Mouse (Mus musculus): ENCODE data around the gene Rbmxl1. TPM values are rescaled to one million over a fixed set of nuclear protein-coding genes. Genes with fewer than 3 reads are reported as not detected.
A peak's percentile ranks its signal among the peaks of the same experiment; 100 is the strongest.
"Not testable (repeated sequence)": the region's sequence is repeated elsewhere in the genome, so short reads cannot be mapped to it uniquely, and the experiment has no call there.

Gene Rbmxl1
- polyA plus RNA-seq, 1 experiment from 2014 or later, result 344 TPM

GRCm38 (mm10) chr8:78533981-78534380 is 25.3 kb upstream of the Rbmxl1 start:
- Histone ChIP-seq H3K4me1 (replicated peaks) (no peaks in the 10 kb centered on the region), H3K27ac (no peak overlapping the region), H3K9ac (replicated peaks) (no peak overlapping the region), H3K36me3 (peaks cover 58% of the 10 kb centered on the region), H3K9me3 (no peaks in the 10 kb centered on the region), H3K4me3 (replicated peaks) (no peak overlapping the region), H3K27me3 (no peaks in the 10 kb centered on the region), H3K4me2 (no peak overlapping the region)
- 87% methylated on average over 6 of the region's 6 CpGs for WGBS
- no peak for ATAC-seq (ENCODE audit: insufficient number of reproducible peaks, insufficient read depth, low FRiP score, low TSS enrichment, low read depth)

GRCm38 (mm10) chr8:78515132-78515531 is 6.4 kb upstream of the Rbmxl1 start:
- Histone ChIP-seq H3K27ac (no peak overlapping the region), H3K27me3 (no peaks in the 10 kb centered on the region), H3K9me3 (no peaks in the 10 kb centered on the region), H3K4me2 (no peak overlapping the region), H3K9ac (replicated peaks) (no peak overlapping the region), H3K4me3 (replicated peaks) (no peak overlapping the region), H3K36me3 (peaks cover 32% of the 10 kb centered on the region), H3K4me1 (replicated peaks) (peaks cover 5% of the 10 kb centered on the region)
- 92% methylated on average over 3 of the region's 3 CpGs for WGBS
- no peak for ATAC-seq (ENCODE audit: insufficient number of reproducible peaks, insufficient read depth, low FRiP score, low TSS enrichment, low read depth)

GRCm38 (mm10) chr8:78514706-78515105 is 6.0 kb upstream of the Rbmxl1 start:
- Histone ChIP-seq H3K4me2 (no peak overlapping the region), H3K36me3 (peaks cover 32% of the 10 kb centered on the region), H3K27ac (no peak overlapping the region), H3K4me1 (replicated peaks) (peaks cover 5% of the 10 kb centered on the region), H3K27me3 (no peaks in the 10 kb centered on the region), H3K9me3 (no peaks in the 10 kb centered on the region), H3K4me3 (replicated peaks) (no peak overlapping the region), H3K9ac (replicated peaks) (no peak overlapping the region)
- 91% methylated on average over 1 of the region's 1 CpGs for WGBS
- no peak for ATAC-seq (ENCODE audit: insufficient number of reproducible peaks, insufficient read depth, low FRiP score, low TSS enrichment, low read depth)

- no peak overlapping the region for H3K4me3 ChIP-seq (replicated peaks)
- no peak for ATAC-seq (ENCODE audit: insufficient number of reproducible peaks, insufficient read depth, low FRiP score, low TSS enrichment, low read depth)
Observed at GRCm38 (mm10) chr8:78513106-78513505, 4.4 kb upstream of the Rbmxl1 start.

GRCm38 (mm10) chr8:78510926-78511325 is 2.2 kb upstream of the Rbmxl1 start:
- WGBS, result 70% methylated on average over 3 of the region's 3 CpGs
- ATAC-seq (ENCODE audit: insufficient number of reproducible peaks, insufficient read depth, low FRiP score, low TSS enrichment, low read depth), result no peak
- Histone ChIP-seq H3K27me3 (no peaks in the 10 kb centered on the region), H3K27ac (no peak overlapping the region), H3K36me3 (peaks cover 23% of the 10 kb centered on the region), H3K4me2 (0 out of 2 replicates have a peak overlapping the region, but pooled peaks have one; percentile 23), H3K4me1 (replicated peaks) (peaks cover 8% of the 10 kb centered on the region), H3K9ac (replicated peaks) (no peak overlapping the region), H3K4me3 (replicated peaks) (no peak overlapping the region), H3K9me3 (peaks cover 9% of the 10 kb centered on the region)

More at GRCm38 (mm10) chr8:78513106-78513505, 4.4 kb upstream of the Rbmxl1 start:
- H3K4me1 ChIP-seq (replicated peaks), result peaks cover 5% of the 10 kb centered on the region
- peaks cover 30% of the 10 kb centered on the region for H3K36me3 ChIP-seq
- H3K9ac ChIP-seq (replicated peaks), result no peak overlapping the region
- H3K4me2 ChIP-seq, result no peak overlapping the region
- H3K9me3 ChIP-seq, result no peaks in the 10 kb centered on the region
- H3K27ac ChIP-seq, result no peak overlapping the region
- 85% methylated on average over 4 of the region's 4 CpGs for WGBS
- no peaks in the 10 kb centered on the region for H3K27me3 ChIP-seq

- H3K27me3 ChIP-seq, result no peaks in the 10 kb centered on the region
- H3K9me3 ChIP-seq, result peaks cover 9% of the 10 kb centered on the region
- peaks cover 23% of the 10 kb centered on the region for H3K36me3 ChIP-seq
- H3K27ac ChIP-seq, result peak overlapping the region; percentile 95; the same call in 1 of the 2 replicates
- 0% methylated on average over 11 of the region's 11 CpGs for WGBS
- peak overlapping the region; percentile 76 for H3K4me2 ChIP-seq
- peaks cover 8% of the 10 kb centered on the region for H3K4me1 ChIP-seq (replicated peaks)
- H3K9ac ChIP-seq (replicated peaks), result peak overlapping the region; percentile 99
- peak overlapping the region; percentile 88 for H3K4me3 ChIP-seq (replicated peaks)
- ATAC-seq (ENCODE audit: insufficient number of reproducible peaks, insufficient read depth, low FRiP score, low TSS enrichment, low read depth), result no peak
Observed at GRCm38 (mm10) chr8:78510094-78510493, 1.4 kb upstream of the Rbmxl1 start.

- WGBS, result under 1% methylated on average over 50 of the region's 51 CpGs
- H3K4me3 ChIP-seq (replicated peaks), result peak within 1 kb of the TSS; percentile 88
- peak within 1 kb of the TSS; percentile 95 for H3K27ac ChIP-seq
- H3K27me3 ChIP-seq, result no peaks in the 10 kb centered on the region
- peak within 1 kb of the TSS; percentile 76 for H3K4me2 ChIP-seq
- peaks cover 8% of the 10 kb centered on the region for H3K4me1 ChIP-seq (replicated peaks)
- peak; percentile 96 for ATAC-seq (ENCODE audit: insufficient number of reproducible peaks, insufficient read depth, low FRiP score, low TSS enrichment, low read depth)
- H3K36me3 ChIP-seq, result peaks cover 29% of the 10 kb centered on the region
- peak within 1 kb of the TSS; percentile 99 for H3K9ac ChIP-seq (replicated peaks)
- peaks cover 9% of the 10 kb centered on the region for H3K9me3 ChIP-seq
Observed at GRCm38 (mm10) chr8:78509273-78510031, 754 bp upstream of the Rbmxl1 start, which contains the start of gene Slc10a7. Slc10a7 (plus strand) TSS chr8:78509346.

- under 1% methylated on average over 38 of the region's 38 CpGs for WGBS
- ATAC-seq (ENCODE audit: insufficient number of reproducible peaks, insufficient read depth, low FRiP score, low TSS enrichment, low read depth), result no peak
Observed at GRCm38 (mm10) chr8:78507979-78508718, 549 bp downstream of the Rbmxl1 start.

GRCm38 (mm10) chr8:78502706-78503105 is 6.0 kb downstream of the Rbmxl1 start:
- H3K27me3 ChIP-seq, result no peaks in the 10 kb centered on the region
- no peak overlapping the region for H3K27ac ChIP-seq
- 75% methylated on average over 2 of the region's 2 CpGs for WGBS

More at GRCm38 (mm10) chr8:78507979-78508718, 549 bp downstream of the Rbmxl1 start:
- Histone ChIP-seq H3K4me3 (replicated peaks) (peak overlapping the region; percentile 88), H3K27me3 (no peaks in the 10 kb centered on the region), H3K4me2 (peak overlapping the region; percentile 76), H3K9ac (replicated peaks) (peak overlapping the region; percentile 99), H3K27ac (peak overlapping the region; percentile 95), H3K9me3 (peaks cover 9% of the 10 kb centered on the region), H3K36me3 (peaks cover 42% of the 10 kb centered on the region), H3K4me1 (replicated peaks) (peaks cover 8% of the 10 kb centered on the region)

GRCm38 (mm10) chr8:78496273-78496672 is 12.4 kb downstream of the Rbmxl1 start:
- 90% methylated on average over 3 of the region's 3 CpGs for WGBS
- H3K27ac ChIP-seq; H3K36me3 ChIP-seq; H3K4me1 ChIP-seq (replicated peaks); H3K9ac ChIP-seq (replicated peaks); H3K9me3 ChIP-seq; H3K4me3 ChIP-seq (replicated peaks); H3K4me2 ChIP-seq; ATAC-seq (ENCODE audit: insufficient number of reproducible peaks, insufficient read depth, low FRiP score, low TSS enrichment, low read depth); H3K27me3 ChIP-seq: not testable (repeated sequence)

More at GRCm38 (mm10) chr8:78502706-78503105, 6.0 kb downstream of the Rbmxl1 start:
- no peak overlapping the region for H3K9ac ChIP-seq (replicated peaks)
- ATAC-seq (ENCODE audit: insufficient number of reproducible peaks, insufficient read depth, low FRiP score, low TSS enrichment, low read depth), result no peak
- H3K9me3 ChIP-seq, result peaks cover 9% of the 10 kb centered on the region
- H3K4me3 ChIP-seq (replicated peaks), result no peak overlapping the region
- H3K4me1 ChIP-seq (replicated peaks), result 0 out of 2 replicates have a peak, but pooled peaks cover 3% of the 10 kb centered on the region
- peaks cover 39% of the 10 kb centered on the region for H3K36me3 ChIP-seq
- no peak overlapping the region for H3K4me2 ChIP-seq

GRCm38 (mm10) chr8:78493031-78493430 is 15.7 kb downstream of the Rbmxl1 start:
- no peak overlapping the region for H3K9ac ChIP-seq (replicated peaks)
- 0 out of 2 replicates have a peak, but pooled peaks cover 4% of the 10 kb centered on the region for H3K9me3 ChIP-seq
- no peaks in the 10 kb centered on the region for H3K36me3 ChIP-seq
- no peak overlapping the region for H3K27ac ChIP-seq
- H3K27me3 ChIP-seq, result no peaks in the 10 kb centered on the region
- ATAC-seq (ENCODE audit: insufficient number of reproducible peaks, insufficient read depth, low FRiP score, low TSS enrichment, low read depth), result no peak
- 56% methylated on average over 2 of the region's 2 CpGs for WGBS
- no peaks in the 10 kb centered on the region for H3K4me1 ChIP-seq (replicated peaks)
- H3K4me2 ChIP-seq, result no peak overlapping the region
- no peak overlapping the region for H3K4me3 ChIP-seq (replicated peaks)
